Mouse (Mus musculus) kidney, adult 8-10 months (tissue): ENCODE measurements around the gene Ugt1a2.

ENCODE experiments used
- DNase-seq, 2 experiments: peaks; one replicate each; pipeline ENCODE4 v3.0.0; 2022

Ugt1a2 gene

GRCm38 (mm10) chr1:88235046-88235893 lies 34.9 kb downstream of the Ugt1a2 start:
- no peak for DNase-seq

- peak; percentile 62 to 78 for DNase-seq
Measured at GRCm38 (mm10) chr1:88235894-88236415, 35.6 kb downstream of the Ugt1a2 start.

GRCm38 (mm10) chr1:88237311-88237710 lies 36.9 kb downstream of the Ugt1a2 start:
- no peak for DNase-seq

- DNase-seq = no peak
Measured at GRCm38 (mm10) chr1:88238771-88239170, 38.4 kb downstream of the Ugt1a2 start.

DNA sequence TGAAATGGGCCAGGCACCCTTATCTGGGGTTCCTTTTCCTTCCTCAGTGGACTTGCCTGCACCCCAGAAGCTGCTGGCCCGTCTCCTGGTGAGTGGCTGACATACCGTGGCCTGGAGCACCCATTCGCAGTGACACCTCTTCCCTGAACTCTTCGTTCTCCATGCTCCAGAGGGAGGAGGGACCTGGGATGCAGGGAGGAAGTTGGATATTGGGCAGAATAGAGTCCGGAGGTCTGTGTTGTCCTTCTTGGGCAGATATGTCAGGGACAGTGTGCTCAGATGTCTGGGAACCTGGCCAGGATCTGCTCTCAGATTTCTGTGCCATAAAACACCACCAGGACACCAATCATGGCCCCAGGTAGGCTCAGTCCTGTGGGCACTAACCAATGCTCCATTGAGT lies 39.7 kb downstream of the Ugt1a2 start:
- DNase-seq = no peak

DNA sequence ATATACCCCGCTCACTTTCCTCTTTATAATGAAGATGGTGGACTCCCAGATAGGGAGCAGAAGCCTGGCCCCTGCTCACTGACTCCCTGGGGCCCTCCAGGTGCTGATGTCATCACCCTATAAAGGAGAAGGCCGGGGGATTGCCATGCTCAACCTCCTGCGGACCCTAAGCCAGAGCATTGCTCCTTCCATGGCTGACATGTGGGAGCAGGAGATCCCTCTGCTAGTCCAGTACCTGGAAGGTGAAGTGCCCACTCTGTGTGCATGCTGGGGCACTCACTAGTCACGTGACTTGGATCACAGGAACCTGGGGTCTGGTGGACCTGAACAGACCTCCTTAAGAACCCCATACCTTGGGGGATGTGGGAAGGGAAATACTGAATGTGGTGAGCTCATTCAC lies 40.2 kb downstream of the Ugt1a2 start:
- no peak for DNase-seq

GRCm38 (mm10) chr1:88243861-88244260 lies 43.5 kb downstream of the Ugt1a2 start:
- DNase-seq = no peak

- no peak for DNase-seq
Measured at GRCm38 (mm10) chr1:88245881-88246280, 45.5 kb downstream of the Ugt1a2 start.

- no peak for DNase-seq
Measured at GRCm38 (mm10) chr1:88246386-88246785, 46.0 kb downstream of the Ugt1a2 start.

DNA sequence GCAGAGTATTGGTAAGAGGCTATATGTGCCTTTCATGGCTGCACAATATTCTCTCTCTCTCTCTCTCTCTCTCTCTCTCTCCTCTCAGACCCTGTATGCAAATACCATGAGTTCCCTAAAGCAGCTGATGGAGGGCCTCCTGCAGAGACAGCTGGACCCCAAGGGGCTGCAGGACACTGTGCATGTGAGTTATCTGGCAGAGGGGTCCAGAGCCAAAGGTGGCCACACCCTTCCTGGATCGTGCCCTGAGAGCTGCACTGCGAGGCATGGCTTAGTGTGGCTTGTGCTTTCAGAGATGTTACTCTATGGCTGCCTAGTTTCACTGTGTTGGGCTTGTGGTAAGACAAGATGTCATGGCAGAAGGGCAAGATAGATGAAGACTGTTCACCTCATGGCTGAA lies 47.3 kb downstream of the Ugt1a2 start:
- DNase-seq = no peak

GRCm38 (mm10) chr1:88248658-88249057 lies 48.3 kb downstream of the Ugt1a2 start:
- no peak for DNase-seq

- DNase-seq = no peak
Measured at GRCm38 (mm10) chr1:88249596-88249995, 49.2 kb downstream of the Ugt1a2 start.

GRCm38 (mm10) chr1:88250023-88250422 lies 49.6 kb downstream of the Ugt1a2 start:
- no peak for DNase-seq

DNA sequence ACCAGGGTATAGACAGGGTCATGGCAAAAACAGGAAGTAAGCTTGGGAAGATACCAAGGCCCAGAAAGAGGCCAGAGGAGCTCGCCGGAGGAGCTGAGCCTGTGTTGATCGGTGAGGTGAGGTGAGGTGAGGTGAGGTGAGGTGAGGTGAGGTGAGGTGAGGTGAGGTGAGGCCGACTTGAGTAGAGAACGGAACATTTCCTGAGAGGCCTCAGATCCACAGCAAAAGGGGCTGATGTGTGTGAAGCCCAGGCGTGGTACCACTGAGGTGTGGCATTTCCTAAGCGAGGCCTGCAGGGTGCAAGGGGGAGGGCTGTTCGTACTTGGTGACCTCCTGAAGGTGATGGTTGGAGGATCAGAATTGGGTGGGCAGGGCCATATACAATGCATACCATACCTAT lies 52.7 kb downstream of the Ugt1a2 start:
- DNase-seq = no peak

- no peak for DNase-seq
Measured at GRCm38 (mm10) chr1:88253540-88253939, 53.1 kb downstream of the Ugt1a2 start.

DNA sequence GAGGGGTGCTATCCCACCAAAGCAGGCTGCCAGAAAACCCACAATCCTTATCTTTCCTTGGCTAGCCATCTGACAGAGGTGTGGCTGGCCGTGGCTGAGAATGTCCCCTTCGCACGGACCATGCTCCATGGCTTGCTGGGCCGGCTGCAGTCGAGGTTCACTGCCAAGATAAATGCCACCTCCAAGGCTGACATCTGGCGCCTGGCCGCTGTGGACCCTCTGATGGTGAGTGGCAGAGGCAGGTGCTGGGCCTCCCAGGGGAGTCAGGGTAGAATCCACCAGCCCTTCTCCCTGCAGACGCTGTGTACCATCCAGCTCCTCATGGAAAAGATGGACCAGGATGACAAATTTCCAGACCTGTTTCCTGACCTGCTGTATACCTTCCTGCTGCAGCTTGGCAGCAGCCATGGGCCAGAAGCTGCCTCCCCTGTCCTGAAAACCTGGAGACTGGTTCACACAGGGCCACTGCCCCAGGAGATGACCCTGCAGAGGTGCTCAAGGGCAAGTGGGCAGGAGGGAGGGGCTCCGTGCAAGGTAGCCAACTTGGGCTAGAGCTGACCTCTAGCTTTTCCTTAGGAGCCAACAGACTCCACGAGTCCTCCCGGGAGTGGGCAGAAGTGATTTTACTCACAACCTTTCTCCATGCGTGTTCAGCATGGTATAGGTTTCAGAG lies 54.5 kb downstream of the Ugt1a2 start:
- DNase-seq = no peak

GRCm38 (mm10) chr1:88255466-88255857 lies 55.1 kb downstream of the Ugt1a2 start:
- no peak for DNase-seq

DNA sequence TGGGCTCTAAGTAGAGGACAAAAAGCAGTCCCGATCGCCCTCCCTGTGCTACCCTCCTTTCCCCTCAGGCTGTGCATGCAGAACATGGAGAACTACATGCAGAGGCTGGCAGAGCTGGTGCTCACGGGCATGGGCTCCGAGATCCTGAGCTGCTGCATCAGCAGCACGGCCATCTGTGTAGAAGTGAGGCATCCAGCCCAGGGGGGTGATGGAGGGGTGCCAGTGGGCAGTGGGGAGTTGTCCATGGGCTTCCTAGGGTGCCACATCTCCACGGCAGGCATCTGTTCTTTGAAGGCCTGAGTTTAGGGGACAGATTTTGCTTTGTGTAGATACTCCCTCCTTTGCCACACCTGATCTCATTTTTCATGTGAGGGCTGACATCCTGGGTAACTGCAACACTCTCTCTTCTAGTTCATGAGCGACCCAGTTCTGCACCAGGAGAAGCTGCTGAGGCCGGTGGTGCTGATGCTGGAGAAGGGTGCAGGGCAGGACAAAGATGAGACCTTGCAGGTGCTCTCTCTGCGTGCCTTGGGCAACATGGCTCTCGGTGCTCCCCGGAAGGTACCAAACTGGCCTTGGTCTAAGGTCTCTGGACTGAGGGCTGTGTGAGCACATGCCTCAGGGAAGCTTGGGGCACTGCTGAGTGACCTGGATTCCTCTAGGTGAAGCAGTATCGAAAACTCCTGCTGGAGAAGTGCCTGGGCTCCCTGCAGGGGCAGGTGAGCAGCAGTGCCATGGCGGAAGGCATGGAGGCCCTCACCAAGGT lies 55.8 kb downstream of the Ugt1a2 start:
- DNase-seq = no peak

DNA sequence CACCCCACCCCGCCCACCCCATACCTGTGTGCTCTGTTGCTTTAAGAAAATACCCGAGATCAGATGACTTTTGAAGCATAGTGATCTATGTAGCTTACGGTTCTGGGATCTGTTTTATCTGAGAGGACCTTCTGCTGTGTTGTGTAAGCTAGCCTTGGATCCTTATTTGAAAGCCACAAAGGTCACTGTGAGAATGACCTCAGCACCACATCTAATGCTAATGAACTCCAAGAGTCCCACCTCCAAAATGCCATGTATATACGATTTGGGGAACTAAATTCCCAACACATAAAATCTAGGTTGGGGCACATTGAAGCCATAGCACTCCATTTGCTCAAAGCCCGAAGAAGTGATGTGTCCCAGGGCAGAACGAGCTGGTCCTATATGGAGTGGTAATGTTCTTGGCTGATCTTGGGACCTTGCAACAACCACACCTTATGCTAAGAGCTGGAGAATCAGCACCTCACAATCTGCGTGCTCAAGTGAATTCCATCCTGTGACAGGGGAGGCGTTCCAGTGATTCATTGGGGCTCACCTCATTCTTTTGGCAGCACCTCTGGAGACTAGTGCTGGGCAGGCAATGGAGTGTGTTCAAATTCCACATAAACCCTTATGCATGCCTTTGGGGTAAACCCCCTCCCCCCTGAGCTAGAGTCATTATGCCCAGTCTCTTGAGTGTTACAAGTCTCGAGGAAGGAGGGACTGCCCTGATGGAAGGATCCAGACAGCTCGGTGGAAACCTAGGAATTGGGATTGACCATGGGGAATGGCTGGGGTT lies 56.7 kb downstream of the Ugt1a2 start:
- DNase-seq = no peak

GRCm38 (mm10) chr1:88257681-88258080 lies 57.3 kb downstream of the Ugt1a2 start:
- DNase-seq = no peak

GRCm38 (mm10) chr1:88258361-88258760 lies 58.0 kb downstream of the Ugt1a2 start:
- DNase-seq = no peak

DNA sequence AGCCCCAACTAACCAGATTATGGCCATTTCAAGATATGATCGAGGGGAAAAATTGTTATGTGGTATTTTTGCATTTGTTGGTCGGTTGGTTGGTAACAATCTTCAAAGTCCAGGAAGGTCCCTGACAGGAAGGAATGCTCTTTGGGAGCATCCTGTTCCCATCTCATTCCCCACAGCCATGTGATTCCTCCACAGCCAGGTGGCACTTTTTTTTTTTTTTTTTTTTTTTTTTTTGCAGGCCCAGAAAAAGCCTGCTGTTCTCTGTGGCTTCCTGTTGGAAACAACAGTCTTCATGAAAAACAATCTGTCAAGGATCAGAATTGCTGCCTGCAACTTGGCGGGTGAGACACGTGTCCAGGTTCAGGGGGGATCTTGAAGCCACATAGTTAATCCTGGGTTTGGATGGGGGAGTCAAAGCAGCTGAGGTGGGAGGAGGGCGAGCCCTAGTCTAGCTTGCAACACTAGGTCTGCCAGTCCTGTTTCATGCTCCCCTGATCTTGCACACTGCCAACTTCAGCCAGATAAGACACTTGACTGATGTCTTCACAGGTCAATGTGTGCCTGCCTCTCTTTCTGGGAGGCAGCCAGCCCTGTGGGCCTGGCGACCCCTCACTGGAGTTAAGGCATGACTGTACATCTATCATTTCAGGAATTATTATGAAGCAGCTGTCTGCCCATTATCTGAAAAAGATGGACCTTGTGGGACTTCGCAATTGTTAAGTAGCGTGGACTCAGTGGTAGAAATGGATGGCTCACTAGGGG lies 58.7 kb downstream of the Ugt1a2 start:
- no peak for DNase-seq
